Mouse (Mus musculus): Measurements from ENCODE around the gene Galm. TPM values are rescaled to one million over a fixed set of nuclear protein-coding genes. Genes with fewer than 3 reads are reported as not detected.

Galm gene
- 16.7 TPM for polyA plus RNA-seq (2014; fragmentation: Illumina TruSeq; extraction: RNeasy Lipid Tissue Mini Kit (QIAGEN cat#74804); ENCODE audit: low read depth, low replicate concordance)

DNA sequence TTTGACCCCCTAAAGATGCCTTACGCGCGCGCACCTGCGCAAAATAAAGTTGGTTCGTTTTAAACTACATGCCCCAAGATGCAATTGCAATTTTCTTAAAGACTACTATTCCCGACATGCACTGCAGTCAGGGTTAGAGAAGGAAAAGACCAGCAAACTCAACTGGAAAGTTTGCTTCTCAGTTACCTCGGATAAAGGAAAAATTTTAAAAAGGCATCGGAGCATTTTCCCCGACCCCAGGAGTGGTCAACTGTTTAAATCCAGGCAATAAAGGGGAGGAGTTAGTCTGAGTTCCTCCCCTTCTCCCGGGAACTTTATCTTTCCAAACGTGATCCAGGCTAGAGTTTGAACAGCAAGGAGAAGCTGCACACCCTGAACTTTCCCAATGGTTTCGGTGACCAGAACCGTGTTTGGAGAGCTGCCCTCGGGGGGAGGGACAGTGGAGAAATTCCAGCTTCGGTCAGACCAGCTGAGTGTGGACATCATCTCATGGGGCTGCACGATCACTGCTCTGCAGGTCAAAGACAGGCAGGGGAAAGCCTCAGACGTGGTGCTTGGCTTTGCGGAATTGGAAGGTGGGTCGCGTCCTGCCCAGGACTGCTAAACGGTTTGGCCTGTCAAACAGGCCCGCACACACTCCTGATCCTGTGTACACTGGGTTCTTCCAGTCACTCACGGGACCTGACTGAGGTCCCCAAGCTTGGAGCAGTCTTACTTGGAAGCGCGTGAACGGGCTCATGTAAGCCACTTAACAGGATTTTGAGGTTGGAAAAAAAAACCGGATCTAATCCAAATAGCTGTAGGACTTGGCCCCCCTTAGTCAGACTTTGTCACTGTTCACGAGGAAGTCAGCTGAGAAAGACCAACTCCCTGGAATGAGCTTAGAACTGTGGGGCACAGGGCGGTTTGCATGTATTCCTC, at the start of gene Galm:
Galm (plus strand) TSS at position 141 of the 921 bp plus-strand sequence.

GRCm38 (mm10) chr17:80206671-80207581, 79.7 kb downstream of the Galm start, which contains the start of the genes Srsf7 and Ttc39d:
Gene Srsf7 (minus strand): TSS chr17:80207307.
Gene Ttc39d (plus strand): TSS chr17:80207460.

DNA sequence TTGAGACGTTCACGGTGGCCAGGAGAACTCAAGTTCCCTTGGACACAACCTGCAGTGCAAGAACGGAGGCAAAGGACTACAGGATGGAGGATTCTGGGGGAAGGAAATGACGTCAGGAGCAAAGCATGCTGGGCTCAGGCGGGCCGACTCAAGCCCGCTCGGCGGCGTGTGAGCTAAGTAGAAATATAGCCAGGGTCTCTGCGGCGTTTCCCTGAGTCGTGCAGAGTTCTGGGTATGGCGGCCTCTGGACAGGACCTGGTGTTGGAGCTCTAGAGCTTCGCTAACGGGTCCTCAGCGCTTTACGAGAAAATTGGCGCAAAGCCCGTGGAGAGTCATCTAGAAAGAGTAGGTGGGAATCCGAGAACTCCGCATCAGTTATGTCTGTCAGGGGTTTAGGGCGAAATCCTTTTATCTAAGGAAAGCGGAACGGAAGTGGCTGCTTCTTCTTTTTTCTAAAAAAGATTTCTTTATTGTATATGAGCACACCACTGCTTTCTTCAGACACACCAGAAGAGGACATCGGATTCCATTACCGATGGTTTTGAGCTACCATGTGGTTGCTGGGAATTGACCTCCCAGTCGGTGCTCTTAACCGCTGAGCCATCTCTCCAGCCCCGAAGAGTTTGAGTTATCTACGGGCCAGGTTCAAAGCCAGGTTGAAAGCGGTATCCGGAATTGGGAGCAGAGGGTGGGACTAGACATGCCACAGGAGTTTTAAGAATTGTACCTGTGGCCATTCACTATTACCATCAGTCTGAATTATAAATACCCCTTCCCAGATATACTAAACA, 97.2 kb downstream of the Galm start, which contains the start of gene Gemin6:
Gemin6 (plus strand) TSS at position 116 of the 791 bp plus-strand sequence.

Other genes with a start within 250 kb of the Galm start
- gene Atl2, start 231.3 kb upstream of the Galm start, polyA plus RNA-seq (2014; fragmentation: Illumina TruSeq; extraction: RNeasy Lipid Tissue Mini Kit (QIAGEN cat#74804); ENCODE audit: low read depth, low replicate concordance) = 282 TPM
- gene Hnrnpll, start 65.1 kb upstream of the Galm start, polyA plus RNA-seq (2014; fragmentation: Illumina TruSeq; extraction: RNeasy Lipid Tissue Mini Kit (QIAGEN cat#74804); ENCODE audit: low read depth, low replicate concordance) = 100.0 TPM
- 251 TPM for gene Srsf7, start 79.8 kb downstream of the Galm start, polyA plus RNA-seq (2014; fragmentation: Illumina TruSeq; extraction: RNeasy Lipid Tissue Mini Kit (QIAGEN cat#74804); ENCODE audit: low read depth, low replicate concordance)
- 0.29 TPM for gene Ttc39d, start 80.0 kb downstream of the Galm start, polyA plus RNA-seq (2014; fragmentation: Illumina TruSeq; extraction: RNeasy Lipid Tissue Mini Kit (QIAGEN cat#74804); ENCODE audit: low read depth, low replicate concordance)
- 16.9 TPM for gene Gemin6, start 97.0 kb downstream of the Galm start, polyA plus RNA-seq (2014; fragmentation: Illumina TruSeq; extraction: RNeasy Lipid Tissue Mini Kit (QIAGEN cat#74804); ENCODE audit: low read depth, low replicate concordance)
- 19.4 TPM for gene Morn2, start 162.7 kb downstream of the Galm start, polyA plus RNA-seq (2014; fragmentation: Illumina TruSeq; extraction: RNeasy Lipid Tissue Mini Kit (QIAGEN cat#74804); ENCODE audit: low read depth, low replicate concordance)
- gene Dhx57, start 163.0 kb downstream of the Galm start, polyA plus RNA-seq (2014; fragmentation: Illumina TruSeq; extraction: RNeasy Lipid Tissue Mini Kit (QIAGEN cat#74804); ENCODE audit: low read depth, low replicate concordance) = 14.0 TPM
- not detected for gene Arhgef33, start 179.9 kb downstream of the Galm start, polyA plus RNA-seq (2014; fragmentation: Illumina TruSeq; extraction: RNeasy Lipid Tissue Mini Kit (QIAGEN cat#74804); ENCODE audit: low read depth, low replicate concordance)
- not detected for gene Gm10190, start 246.1 kb downstream of the Galm start, polyA plus RNA-seq (2014; fragmentation: Illumina TruSeq; extraction: RNeasy Lipid Tissue Mini Kit (QIAGEN cat#74804); ENCODE audit: low read depth, low replicate concordance)

Measured in adrenal gland, adult 10 weeks (tissue).